Mouse (Mus musculus) left cerebral cortex, adult 2 months (tissue): Measurements from ENCODE around the gene Rpp38. TPM values are rescaled to one million over a fixed set of nuclear protein-coding genes. Genes with fewer than 3 reads are reported as not detected.

Experiments used
- DNase-seq, 2 experiments: peaks; one replicate each; pipeline ENCODE4 v3.0.0; 2021 to 2022; ENCODE audit warnings: low spot score in 2 of 2, mixed read lengths in 1 of 2; ENCODE audit errors: extremely low spot score in 1 of 2
- H3K27ac ChIP-seq: fragments of 200-600 bp; 2 replicates; pipeline ENCODE4 v1.8.1; 2022
- H3K4me3 ChIP-seq: fragments of 200-600 bp; 2 replicates; pipeline ENCODE4 v1.8.1; 2022
- CTCF ChIP-seq: fragments of 200-600 bp; IDR thresholded peaks from 2 replicates; pipeline ENCODE4 v1.8.1; 2022; ENCODE audit warnings: antibody characterized with exemption, mild to moderate bottlenecking, moderate library complexity
- intact Hi-C: fragments of 180-260 bp; cut with DNase I; formaldehyde crosslinking; loops from one replicate; pipeline ENCODE4 v1.15.1; 2025
- total RNA-seq, 2 experiments: library from RNA; stranded (reverse); gene quantifications; 2 replicates each; pipeline ENCODE4 v1.2.3; 2021

Gene Rpp38
- total RNA-seq, 2 experiments from 2014 or later, result 8.3 to 9.0 TPM

DNA sequence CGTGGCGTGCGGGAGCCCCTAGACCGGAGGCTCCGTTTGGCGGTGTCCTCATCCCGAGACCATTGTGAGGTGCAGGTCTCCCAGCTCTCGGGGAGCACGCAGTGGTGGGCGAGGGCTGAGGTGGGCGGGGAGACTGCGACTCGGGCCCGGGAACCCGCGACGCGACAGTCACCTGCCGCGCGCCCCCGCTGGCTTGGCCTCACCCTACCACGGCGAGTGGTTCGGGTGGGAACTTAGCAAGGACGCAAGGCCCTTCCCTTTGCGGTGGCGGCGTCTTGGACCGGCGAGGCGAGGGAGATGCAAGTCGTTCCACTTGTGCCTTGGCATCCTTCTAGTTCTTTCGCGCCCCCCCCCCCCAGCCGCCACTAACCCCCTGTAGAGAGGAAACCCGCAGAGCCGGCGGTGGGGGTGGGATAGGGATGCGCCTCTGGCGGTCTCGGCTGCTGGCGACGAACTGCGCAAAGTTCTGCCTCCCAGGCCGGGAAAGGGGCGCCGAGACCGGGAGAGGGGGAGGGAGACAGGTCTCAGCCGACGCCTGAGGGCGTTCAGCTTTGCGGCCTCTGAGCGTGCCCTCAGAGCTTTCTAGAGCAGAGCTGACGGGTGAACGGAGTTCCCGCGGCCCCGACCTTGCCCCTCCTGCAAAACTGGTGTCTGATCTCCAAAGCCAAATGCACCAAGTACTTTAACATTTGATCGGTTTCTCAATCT lies 47.8 kb downstream of the Rpp38 start:
- peak overlapping the region; percentile 94 for H3K4me3 ChIP-seq
- H3K27ac ChIP-seq, result peak overlapping the region; percentile 91
- peak; percentile 70 for DNase-seq
- no peak; the same call in 1 of the 2 replicates for TF ChIP-seq CTCF
- intact Hi-C loops, result loop anchor here (1.0 to 5.0 kb wide), 4 partner anchors 48 to 166 kb away; partner anchors contain the start of gene Rpp38

DNA sequence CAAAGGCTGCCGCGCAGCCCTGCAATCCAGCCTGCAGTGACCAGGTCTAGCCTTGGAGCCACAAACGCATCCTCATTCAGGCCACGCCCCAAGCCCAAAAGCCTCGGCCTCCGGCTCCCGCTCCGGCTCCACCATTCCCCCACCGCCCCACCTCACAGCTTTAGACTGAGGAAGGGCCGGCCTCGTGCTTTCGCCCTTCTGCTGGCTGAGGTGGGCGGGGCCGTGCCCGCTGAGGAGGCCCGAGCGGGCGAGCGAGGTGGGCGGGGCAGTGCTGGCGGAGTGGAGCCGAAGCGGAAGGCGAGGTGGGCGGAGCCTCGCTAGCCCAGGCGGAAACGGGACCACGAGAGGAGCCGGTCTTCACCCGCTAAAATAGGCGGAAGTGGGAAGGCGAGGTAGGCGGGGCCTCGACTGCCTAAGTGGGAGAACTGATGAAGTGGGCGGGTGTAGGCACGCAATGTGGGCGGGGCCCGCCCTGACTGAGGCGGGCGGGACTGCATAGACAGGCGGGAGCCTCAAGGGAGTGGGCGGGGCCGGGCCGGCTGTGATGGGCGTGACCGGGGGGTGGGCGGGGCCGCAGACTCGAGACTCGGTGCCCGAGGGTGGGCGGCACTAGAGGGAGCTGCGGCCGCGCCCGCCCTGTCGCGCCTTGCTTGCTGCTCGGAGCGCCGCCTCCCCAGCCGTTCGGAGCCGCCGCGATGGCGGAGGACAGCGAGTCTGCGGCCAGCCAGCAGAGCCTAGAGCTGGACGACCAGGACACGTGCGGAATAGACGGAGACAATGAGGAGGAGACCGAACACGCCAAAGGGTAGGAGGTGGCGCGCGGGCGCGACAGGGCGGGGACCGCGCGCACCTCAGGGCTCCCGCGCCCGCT lies 48.6 kb downstream of the Rpp38 start, which contains the start of gene Nmt2:
Gene Nmt2 (plus strand): TSS at position 611 of the 871 bp plus-strand sequence.
- Histone ChIP-seq H3K27ac (peak within 1 kb of the TSS; percentile 92), H3K4me3 (peak within 1 kb of the TSS; percentile 94)
- peak; percentile 96 to 99 for DNase-seq
- intact Hi-C loops, result loop anchor here (1.0 to 5.0 kb wide), 4 partner anchors 48 to 166 kb away; partner anchors contain the start of gene Rpp38
- no peak; the same call in 1 of the 2 replicates for TF ChIP-seq CTCF

- peak overlapping the region; percentile 92 for H3K27ac ChIP-seq
- intact Hi-C loops, result loop anchor here (5.0 kb wide), 2 partner anchors 66 to 111 kb away; no protein-coding TSS in a partner anchor
- no peak for DNase-seq
- no peak for TF ChIP-seq CTCF
- peak overlapping the region; percentile 94 for H3K4me3 ChIP-seq
These were observed 49.4 kb downstream of the Rpp38 start for GRCm38 (mm10) chr2:3282866-3283601.

DNA sequence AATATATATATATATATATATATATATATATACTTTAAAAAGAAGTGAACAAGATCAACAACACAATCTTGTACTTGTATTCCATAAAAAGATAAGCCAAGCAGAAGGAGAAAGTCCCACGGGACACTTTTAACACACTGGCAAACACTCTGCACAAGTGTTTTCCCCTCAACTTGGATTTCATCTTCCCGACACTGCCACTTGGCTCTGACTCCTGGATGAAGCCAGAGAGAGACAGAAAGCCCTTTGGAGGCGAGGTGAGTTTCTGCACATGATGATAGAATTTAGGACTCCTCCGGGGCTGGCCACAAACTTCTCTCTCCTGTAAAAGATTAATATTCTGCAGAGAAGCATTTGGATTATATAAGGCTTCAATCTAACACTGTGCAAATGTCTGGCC lies 51.1 kb downstream of the Rpp38 start:
- DNase-seq, result no peak
- intact Hi-C loops, result loop anchor here (5.0 kb wide), 2 partner anchors 64 to 109 kb away; no protein-coding TSS in a partner anchor
- TF ChIP-seq CTCF, result no peak
- Histone ChIP-seq H3K27ac (no peak overlapping the region), H3K4me3 (no peak overlapping the region)

Other genes starting within 250 kb of the Rpp38 start
- gene Fam171a1, start 218.4 kb downstream of the Rpp38 start, total RNA-seq, result 10 to 100 TPM; 71.5 to 72.8 TPM
- gene Nmt2, start 48.4 kb downstream of the Rpp38 start, total RNA-seq, result 10 to 100 TPM; 94.3 to 99.9 TPM
- 1 to 10 TPM in 1 of 2 experiments, not detected in 1; 1.2 TPM for gene Acbd7, start 3.5 kb upstream of the Rpp38 start, total RNA-seq
- gene Olah, start 64.6 kb upstream of the Rpp38 start, total RNA-seq, result not detected
- gene Meig1, start 90.0 kb upstream of the Rpp38 start, total RNA-seq, result 1 to 10 TPM; 1.8 to 2.3 TPM
- gene Dclre1c, start 91.5 kb upstream of the Rpp38 start, total RNA-seq, result 10 to 100 TPM; 11.3 to 12.5 TPM
- gene Suv39h2, start 142.4 kb upstream of the Rpp38 start, total RNA-seq, result 1 to 10 TPM; 3.4 to 3.5 TPM
- gene Gm45902, start 180.1 kb upstream of the Rpp38 start, total RNA-seq, result 1 to 10 TPM; 5.2 to 5.8 TPM
- 10 to 100 TPM; 47.3 to 52.7 TPM for gene Hspa14, start 180.2 kb upstream of the Rpp38 start, total RNA-seq
- gene Cdnf, start 180.4 kb upstream of the Rpp38 start, total RNA-seq, result under 1 TPM; 0.54 to 0.77 TPM
- gene Fam107b, start 237.8 kb upstream of the Rpp38 start, total RNA-seq, result 1 to 10 TPM; 7.9 to 10.0 TPM